Mouse (Mus musculus): ENCODE data around the gene Gucy2d. TPM values are rescaled to one million over a fixed set of nuclear protein-coding genes. Genes with fewer than 3 reads are reported as not detected.

Gene Gucy2d
- polyA plus RNA-seq, 1 experiment from 2014 or later, result 0.22 TPM

- WGBS, result 87% methylated on average over 4 of the region's 4 CpGs
- H3K27me3 ChIP-seq, result peaks cover 22% of the 10 kb centered on the region
- H3K4me1 ChIP-seq, result peaks cover 18% of the 10 kb centered on the region
- H3K36me3 ChIP-seq, result no peaks in the 10 kb centered on the region
- no peak overlapping the region for H3K9ac ChIP-seq
- ATAC-seq (ENCODE audit: low FRiP score), result no peak
- no peak overlapping the region for H3K27ac ChIP-seq
- H3K4me2 ChIP-seq (replicated peaks), result no peak overlapping the region
- H3K4me3 ChIP-seq, result no peak overlapping the region
- H3K9me3 ChIP-seq (replicated peaks), result no peaks in the 10 kb centered on the region
Observed at GRCm38 (mm10) chr7:98485508-98485907, 45.3 kb downstream of the Gucy2d start.

- Histone ChIP-seq H3K9me3 (replicated peaks) (no peaks in the 10 kb centered on the region), H3K4me3 (no peak overlapping the region), H3K27me3 (peaks cover 29% of the 10 kb centered on the region), H3K27ac (no peak overlapping the region), H3K4me1 (peaks cover 15% of the 10 kb centered on the region), H3K4me2 (replicated peaks) (no peak overlapping the region), H3K36me3 (no peaks in the 10 kb centered on the region), H3K9ac (no peak overlapping the region)
- 51% methylated on average over 7 of the region's 7 CpGs for WGBS
- no peak for ATAC-seq (ENCODE audit: low FRiP score)
Observed at GRCm38 (mm10) chr7:98486471-98486917, 46.3 kb downstream of the Gucy2d start.

GRCm38 (mm10) chr7:98487202-98487980 is 47.2 kb downstream of the Gucy2d start:
- Histone ChIP-seq H3K4me1 (peaks cover 15% of the 10 kb centered on the region), H3K27ac (no peak overlapping the region), H3K4me2 (replicated peaks) (no peak overlapping the region), H3K9me3 (replicated peaks) (no peaks in the 10 kb centered on the region), H3K27me3 (peaks cover 34% of the 10 kb centered on the region), H3K36me3 (no peaks in the 10 kb centered on the region), H3K9ac (no peak overlapping the region), H3K4me3 (no peak overlapping the region)
- ATAC-seq (ENCODE audit: low FRiP score), result no peak
- 87% methylated on average over 11 of the region's 11 CpGs for WGBS

- H3K4me1 ChIP-seq, result peaks cover 15% of the 10 kb centered on the region
Observed at GRCm38 (mm10) chr7:98488398-98489130, 48.3 kb downstream of the Gucy2d start.

GRCm38 (mm10) chr7:98489131-98489530 is 48.9 kb downstream of the Gucy2d start, which contains the start of gene Lrrc32:
Gene Lrrc32, plus strand, starts transcription at chr7:98489283.
- H3K4me1 ChIP-seq, result peaks cover 15% of the 10 kb centered on the region
- peak within 1 kb of the TSS; percentile 75 for H3K4me2 ChIP-seq (replicated peaks)
- ATAC-seq (ENCODE audit: low FRiP score), result 0 out of 2 replicates have a peak, but pooled peaks have one; percentile 14
- H3K4me3 ChIP-seq, result peak within 1 kb of the TSS; percentile 48
- no peak within 1 kb of the TSS for H3K27ac ChIP-seq
- WGBS, result 49% methylated on average over 6 of the region's 6 CpGs
- no peaks in the 10 kb centered on the region for H3K36me3 ChIP-seq
- H3K9ac ChIP-seq, result peak within 1 kb of the TSS; percentile 67
- peaks cover 34% of the 10 kb centered on the region for H3K27me3 ChIP-seq
- no peaks in the 10 kb centered on the region for H3K9me3 ChIP-seq (replicated peaks)

More at GRCm38 (mm10) chr7:98488398-98489130, 48.3 kb downstream of the Gucy2d start:
- Histone ChIP-seq H3K36me3 (no peaks in the 10 kb centered on the region), H3K9me3 (replicated peaks) (no peaks in the 10 kb centered on the region), H3K4me2 (replicated peaks) (no peak overlapping the region), H3K27me3 (peaks cover 34% of the 10 kb centered on the region), H3K4me3 (no peak overlapping the region), H3K9ac (no peak overlapping the region), H3K27ac (no peak overlapping the region)
- WGBS, result 87% methylated on average over 13 of the region's 13 CpGs
- 0 out of 2 replicates have a peak, but pooled peaks have one; percentile 2 for ATAC-seq (ENCODE audit: low FRiP score)

- Histone ChIP-seq H3K4me3 (peak overlapping the region; percentile 48), H3K36me3 (no peaks in the 10 kb centered on the region), H3K9me3 (replicated peaks) (no peaks in the 10 kb centered on the region), H3K4me1 (peaks cover 16% of the 10 kb centered on the region), H3K4me2 (replicated peaks) (peak overlapping the region; percentile 75), H3K27ac (no peak overlapping the region), H3K9ac (peak overlapping the region; percentile 67), H3K27me3 (peaks cover 34% of the 10 kb centered on the region)
- ATAC-seq (ENCODE audit: low FRiP score), result peak; percentile 73
- WGBS, result under 1% methylated on average over 45 of the region's 50 CpGs
Observed at GRCm38 (mm10) chr7:98489623-98490084, 49.4 kb downstream of the Gucy2d start.

GRCm38 (mm10) chr7:98490328-98490727 is 50.1 kb downstream of the Gucy2d start:
- no peak; the same call in 1 of the 2 replicates for ATAC-seq (ENCODE audit: low FRiP score)
- H3K4me1 ChIP-seq, result peaks cover 17% of the 10 kb centered on the region
- 69% methylated on average over 4 of the region's 4 CpGs for WGBS
- H3K27me3 ChIP-seq, result peaks cover 34% of the 10 kb centered on the region
- peak overlapping the region; percentile 48 for H3K4me3 ChIP-seq
- H3K9ac ChIP-seq, result no peak overlapping the region
- H3K27ac ChIP-seq, result no peak overlapping the region
- H3K4me2 ChIP-seq (replicated peaks), result peak overlapping the region; percentile 75
- no peaks in the 10 kb centered on the region for H3K9me3 ChIP-seq (replicated peaks)
- no peaks in the 10 kb centered on the region for H3K36me3 ChIP-seq

GRCm38 (mm10) chr7:98490911-98491310 is 50.7 kb downstream of the Gucy2d start:
- Histone ChIP-seq H3K9ac (no peak overlapping the region), H3K27me3 (peaks cover 34% of the 10 kb centered on the region), H3K4me2 (replicated peaks) (no peak overlapping the region), H3K4me1 (peaks cover 17% of the 10 kb centered on the region), H3K9me3 (replicated peaks) (no peaks in the 10 kb centered on the region), H3K36me3 (no peaks in the 10 kb centered on the region), H3K27ac (no peak overlapping the region), H3K4me3 (no peak overlapping the region)
- no peak for ATAC-seq (ENCODE audit: low FRiP score)
- WGBS, result 93% methylated on average over 6 of the region's 6 CpGs

- Histone ChIP-seq H3K4me2 (replicated peaks) (no peak overlapping the region), H3K4me3 (no peak overlapping the region), H3K9me3 (replicated peaks) (no peaks in the 10 kb centered on the region), H3K36me3 (no peaks in the 10 kb centered on the region), H3K9ac (no peak overlapping the region), H3K27me3 (peaks cover 34% of the 10 kb centered on the region), H3K27ac (no peak overlapping the region), H3K4me1 (peaks cover 11% of the 10 kb centered on the region)
- no peak for ATAC-seq (ENCODE audit: low FRiP score)
- 73% methylated on average over 9 of the region's 9 CpGs for WGBS
Observed at GRCm38 (mm10) chr7:98491451-98492200, 51.4 kb downstream of the Gucy2d start.

GRCm38 (mm10) chr7:98492331-98492730 is 52.1 kb downstream of the Gucy2d start:
- H3K9ac ChIP-seq, result no peak overlapping the region
- H3K4me3 ChIP-seq, result no peak overlapping the region
- 67% methylated on average over 5 of the region's 5 CpGs for WGBS
- H3K4me2 ChIP-seq (replicated peaks), result no peak overlapping the region
- peaks cover 7% of the 10 kb centered on the region; the same call in 1 of the 2 replicates for H3K4me1 ChIP-seq
- H3K27me3 ChIP-seq, result peaks cover 34% of the 10 kb centered on the region
- H3K36me3 ChIP-seq, result no peaks in the 10 kb centered on the region
- no peak for ATAC-seq (ENCODE audit: low FRiP score)
- no peaks in the 10 kb centered on the region for H3K9me3 ChIP-seq (replicated peaks)
- no peak overlapping the region for H3K27ac ChIP-seq

- no peak overlapping the region for H3K27ac ChIP-seq
- H3K9ac ChIP-seq, result no peak overlapping the region
- no peak overlapping the region for H3K4me3 ChIP-seq
- no peak for ATAC-seq (ENCODE audit: low FRiP score)
- H3K9me3 ChIP-seq (replicated peaks), result no peaks in the 10 kb centered on the region
- peaks cover 27% of the 10 kb centered on the region for H3K27me3 ChIP-seq
- peaks cover 7% of the 10 kb centered on the region; the same call in 1 of the 2 replicates for H3K4me1 ChIP-seq
- no peak overlapping the region for H3K4me2 ChIP-seq (replicated peaks)
- WGBS, result 72% methylated on average over 2 of the region's 2 CpGs
- H3K36me3 ChIP-seq, result no peaks in the 10 kb centered on the region
Observed at GRCm38 (mm10) chr7:98493307-98493706, 53.1 kb downstream of the Gucy2d start.
